Mouse (Mus musculus) naive thymus-derived CD4-positive, alpha-beta T cell, adult 2 months (primary cell): ENCODE results near the gene Slco2b1.

ENCODE experiments used
- DNase-seq: peaks from one replicate; pipeline ENCODE4 v3.0.0-alpha.2; 2011; ENCODE audit warnings: low read depth

Slco2b1 gene

GRCm38 (mm10) chr7:99693976-99694375, 17.2 kb downstream of the Slco2b1 start:
- no peak for DNase-seq

GRCm38 (mm10) chr7:99693387-99693786, 17.8 kb downstream of the Slco2b1 start:
- DNase-seq: no peak

GRCm38 (mm10) chr7:99692396-99692795, 18.7 kb downstream of the Slco2b1 start:
- DNase-seq: no peak

- no peak for DNase-seq
Observed at GRCm38 (mm10) chr7:99690819-99691218, 20.3 kb downstream of the Slco2b1 start.

- no peak for DNase-seq
Observed at GRCm38 (mm10) chr7:99684086-99684485, 27.1 kb downstream of the Slco2b1 start.

- DNase-seq: no peak
Observed at GRCm38 (mm10) chr7:99680771-99681170, 30.4 kb downstream of the Slco2b1 start.

- DNase-seq: no peak
Observed at GRCm38 (mm10) chr7:99674890-99675289, 36.2 kb downstream of the Slco2b1 start.

GRCm38 (mm10) chr7:99674209-99674608, 36.9 kb downstream of the Slco2b1 start:
- no peak for DNase-seq

- DNase-seq: no peak
Observed at GRCm38 (mm10) chr7:99673188-99673587, 38.0 kb downstream of the Slco2b1 start.

- no peak for DNase-seq
Observed at GRCm38 (mm10) chr7:99671544-99672435, 39.4 kb downstream of the Slco2b1 start.

GRCm38 (mm10) chr7:99670915-99671314, 40.2 kb downstream of the Slco2b1 start:
- DNase-seq: no peak

- no peak for DNase-seq
Observed at GRCm38 (mm10) chr7:99668802-99669201, 42.3 kb downstream of the Slco2b1 start.

GRCm38 (mm10) chr7:99667096-99667495, 44.0 kb downstream of the Slco2b1 start:
- DNase-seq: no peak

- DNase-seq: no peak
Observed at GRCm38 (mm10) chr7:99665731-99666452, 45.2 kb downstream of the Slco2b1 start.

GRCm38 (mm10) chr7:99664571-99665485, 46.3 kb downstream of the Slco2b1 start:
- DNase-seq: no peak

- DNase-seq: no peak
Observed at GRCm38 (mm10) chr7:99663507-99664220, 47.5 kb downstream of the Slco2b1 start.

GRCm38 (mm10) chr7:99662311-99662710, 48.8 kb downstream of the Slco2b1 start:
- no peak for DNase-seq

- no peak for DNase-seq
Observed at GRCm38 (mm10) chr7:99661571-99662230, 49.4 kb downstream of the Slco2b1 start.

GRCm38 (mm10) chr7:99661071-99661470, 50.1 kb downstream of the Slco2b1 start:
- DNase-seq: no peak

- peak; percentile 73 for DNase-seq
Observed at GRCm38 (mm10) chr7:99659379-99660029, 51.6 kb downstream of the Slco2b1 start.
